Mouse (Mus musculus): ENCODE measurements at regions not wholly inside any gene's neighbourhood (a gene's known extent, or its start where the extent isn't known, plus 50 kb on each side); places are given as distances from the start of the nearest gene placed in this dataset.

GRCm38 (mm10) chr5:111823842-111824241 lies 90.1 kb downstream of the Gm26897 start:
- Histone ChIP-seq H3K9ac (ENCODE audit: control insufficient read depth, low read depth, low read length, poor library complexity, severe bottlenecking) (no peak overlapping the region), H3K4me1 (ENCODE audit: control insufficient read depth in 1 of 2, insufficient read depth in 2 of 2, low read length in 2 of 2) (no peaks in the 10 kb centered on the region), H3K4me3 (ENCODE audit: control insufficient read depth in 1 of 2, insufficient read depth in 1 of 2, low read depth in 2 of 2, low read length in 2 of 2) (no peak overlapping the region), H3K27me3 (ENCODE audit: control insufficient read depth in 1 of 2, insufficient read depth in 2 of 2, low read length in 2 of 2) (no peaks in the 10 kb centered on the region), H3K9me3 (replicated peaks; ENCODE audit: insufficient read depth, low read length) (no peaks in the 10 kb centered on the region), H3K36me3 (ENCODE audit: control insufficient read depth in 1 of 2, insufficient read depth in 2 of 2, low read length in 2 of 2) (no peaks in the 10 kb centered on the region), H3K27ac (ENCODE audit: control insufficient read depth, low read depth, low read length) (no peak overlapping the region), H3K79me2 (ENCODE audit: control insufficient read depth, insufficient read depth, low read length, poor library complexity) (no peaks in the 10 kb centered on the region)
- DNase-seq (ENCODE audit: low read depth, low spot score) = no peak
- TF ChIP-seq CHD2 (IDR thresholded peaks at IDR 0.05; ENCODE audit: low read length) (no peak), JUND (IDR thresholded peaks at IDR 0.05; ENCODE audit: low read depth, low read length) (no peak), GATA1 (IDR thresholded peaks at IDR 0.05; ENCODE audit: low read depth, low read length) (no peak), MEF2A (IDR thresholded peaks at IDR 0.05; ENCODE audit: extremely low read depth, insufficient replicate concordance, low read depth, low read length, poor library complexity, severe bottlenecking) (no peak), ZKSCAN1 (IDR thresholded peaks at IDR 0.05; ENCODE audit: low read depth, low read length) (no peak), ZMIZ1 (IDR thresholded peaks at IDR 0.05; ENCODE audit: low read depth, low read length) (no peak), MYB (IDR thresholded peaks at IDR 0.05; ENCODE audit: low read depth, low read length) (no peak), RAD21 (IDR thresholded peaks at IDR 0.05; ENCODE audit: low read depth, low read length) (no peak), POLR2AphosphoS2 (IDR thresholded peaks at IDR 0.05; ENCODE audit: low read length) (no peak), KAT2A (conservative IDR thresholded peaks at IDR 0.05; ENCODE audit: low read depth, low read length) (no peak), CHD1 (IDR thresholded peaks at IDR 0.05; ENCODE audit: low read depth, low read length) (no peak), POLR2A (IDR thresholded peaks at IDR 0.05; ENCODE audit: control insufficient read depth in 1 of 2, insufficient read depth in 1 of 2, low read depth in 1 of 2, low read length in 2 of 2, poor library complexity in 1 of 2) (no peak), USF2 (IDR thresholded peaks at IDR 0.05; ENCODE audit: borderline replicate concordance in 1 of 2, insufficient read depth in 1 of 2, low read depth in 1 of 2, low read length in 2 of 2) (no peak), EP300 (IDR thresholded peaks at IDR 0.05; ENCODE audit: low read depth in 1 of 2, low read length in 2 of 2) (no peak), ZNF384 (IDR thresholded peaks at IDR 0.05; ENCODE audit: low read depth, low read length) (no peak), TCF12 (IDR thresholded peaks at IDR 0.05; ENCODE audit: low read depth, low read length) (no peak), GABPA (IDR thresholded peaks at IDR 0.05; ENCODE audit: low read depth, low read length) (no peak), TAL1 (IDR thresholded peaks at IDR 0.05; ENCODE audit: low read length) (no peak), MXI1 (IDR thresholded peaks at IDR 0.05; ENCODE audit: low read depth, low read length) (no peak)

- Histone ChIP-seq H3K9me3 (replicated peaks; ENCODE audit: insufficient read depth, low read length) (no peaks in the 10 kb centered on the region), H3K4me3 (ENCODE audit: control insufficient read depth in 1 of 2, insufficient read depth in 1 of 2, low read depth in 2 of 2, low read length in 2 of 2) (no peak overlapping the region), H3K4me1 (ENCODE audit: control insufficient read depth in 1 of 2, insufficient read depth in 2 of 2, low read length in 2 of 2) (no peaks in the 10 kb centered on the region), H3K9ac (ENCODE audit: control insufficient read depth, low read depth, low read length, poor library complexity, severe bottlenecking) (no peak overlapping the region), H3K36me3 (ENCODE audit: control insufficient read depth in 1 of 2, insufficient read depth in 2 of 2, low read length in 2 of 2) (no peaks in the 10 kb centered on the region), H3K27ac (ENCODE audit: control insufficient read depth, low read depth, low read length) (no peak overlapping the region), H3K79me2 (ENCODE audit: control insufficient read depth, insufficient read depth, low read length, poor library complexity) (no peaks in the 10 kb centered on the region), H3K27me3 (ENCODE audit: control insufficient read depth in 1 of 2, insufficient read depth in 2 of 2, low read length in 2 of 2) (no peaks in the 10 kb centered on the region)
- TF ChIP-seq CHD1 (IDR thresholded peaks at IDR 0.05; ENCODE audit: low read depth, low read length) (no peak), UBTF (IDR thresholded peaks at IDR 0.05; ENCODE audit: borderline replicate concordance, insufficient read depth, low read depth, low read length) (no peak), ELF1 (IDR thresholded peaks at IDR 0.05; ENCODE audit: low read depth, low read length) (no peak), BHLHE40 (IDR thresholded peaks at IDR 0.05; ENCODE audit: borderline replicate concordance, low read depth, low read length) (no peak), HCFC1 (IDR thresholded peaks at IDR 0.05; ENCODE audit: low read depth, low read length) (no peak), GABPA (IDR thresholded peaks at IDR 0.05; ENCODE audit: low read depth, low read length) (no peak), MEF2A (IDR thresholded peaks at IDR 0.05; ENCODE audit: extremely low read depth, insufficient replicate concordance, low read depth, low read length, poor library complexity, severe bottlenecking) (no peak), ETS1 (IDR thresholded peaks at IDR 0.05; ENCODE audit: low read depth, low read length) (no peak)
- DNase-seq (ENCODE audit: low read depth, low spot score) = no peak
Observed at GRCm38 (mm10) chr5:111824600-111825130, 90.9 kb downstream of the Gm26897 start.
